Mouse (Mus musculus) neural tube, embryonic 11.5 days (tissue): ENCODE data around the gene BC049762. TPM values are rescaled to one million over a fixed set of nuclear protein-coding genes. Genes with fewer than 3 reads are reported as not detected.

Experiments
- ATAC-seq: fragments of 200-750 bp; cut with Nextera tagmentation; 2 replicates; pipeline ENCODE4 v1.8.0; 2017; ENCODE audit warnings: moderate number of reproducible peaks, mild to moderate bottlenecking, moderate TSS enrichment, moderate library complexity; ENCODE audit not compliant: insufficient read depth, low FRiP score, low TSS enrichment
- DNase-seq: peaks from one replicate; pipeline ENCODE4 v3.0.0-alpha.2; 2015; ENCODE audit warnings: low spot score
- H3K27ac ChIP-seq: fragments of 300-500 bp; sonication (generic); 2 replicates; pipeline ENCODE4 v1.5.1; 2014; ENCODE audit warnings: low read depth, mild to moderate bottlenecking, low read length
- H3K27me3 ChIP-seq: fragments of 300-500 bp; sonication (generic); 2 replicates; pipeline ENCODE4 v1.6.1; 2014; ENCODE audit warnings: mild to moderate bottlenecking, low read length, mixed read lengths; ENCODE audit not compliant: control insufficient read depth, insufficient read depth
- H3K36me3 ChIP-seq: fragments of 300-500 bp; sonication (generic); 2 replicates; pipeline ENCODE4 v1.6.1; 2014; ENCODE audit warnings: mild to moderate bottlenecking, low read length, moderate library complexity, mixed read lengths; ENCODE audit not compliant: control insufficient read depth, insufficient read depth
- H3K4me1 ChIP-seq: fragments of 300-500 bp; sonication (generic); 2 replicates; pipeline ENCODE4 v1.6.1; 2014; ENCODE audit warnings: low read length, mixed read lengths; ENCODE audit not compliant: control insufficient read depth, insufficient read depth
- H3K4me2 ChIP-seq: fragments of 300-500 bp; sonication (generic); 2 replicates; pipeline ENCODE4 v1.6.1; 2014; ENCODE audit warnings: low read depth, mild to moderate bottlenecking, moderate library complexity
- H3K4me3 ChIP-seq: fragments of 300-500 bp; sonication (generic); 2 replicates; pipeline ENCODE4 v1.5.1; 2014; ENCODE audit warnings: low read depth, low read length
- H3K9ac ChIP-seq: fragments of 300-500 bp; sonication (generic); 2 replicates; pipeline ENCODE4 v1.6.1; 2014; ENCODE audit warnings: mild to moderate bottlenecking, low read length
- H3K9me3 ChIP-seq: fragments of 300-500 bp; sonication (generic); 2 replicates; pipeline ENCODE4 v1.6.1; 2016; ENCODE audit warnings: low read length; ENCODE audit not compliant: control insufficient read depth
- WGBS: fragments of 180-500 bp; shearing (Covaris S2); extraction: QIAGEN DNeasy Blood & Tissue Kit; methylation state at CpG from one replicate; pipeline ENCODE4 v1.1.7; 2014; 5-methylcytosine and 5-hydroxymethylcytosine counted together
- polyA plus RNA-seq: library from polyadenylated mRNA; unstranded; fragments of >200 nt; fragmentation: Nextera tagmentation; extraction: Ambion mirVana; gene quantifications from 2 replicates; pipeline ENCODE4 v1.2.1, GENCODE M21; 2014

Gene BC049762
- polyA plus RNA-seq: 0.45 and 1.4 TPM in 2 replicates

- DNase-seq (peak; percentile 99), ATAC-seq (peak; percentile 95)
- no peaks in the 10 kb centered on the region for H3K27me3 ChIP-seq
- peak within 1 kb of the TSS; percentile 97 for H3K9ac ChIP-seq
- H3K9me3 ChIP-seq: no peaks in the 10 kb centered on the region
- 9% methylated on average over 57 of the region's 57 CpGs for WGBS
- peak within 1 kb of the TSS; percentile 74 for H3K4me2 ChIP-seq
- peak within 1 kb of the TSS; percentile 74 for H3K4me3 ChIP-seq
- peak within 1 kb of the TSS; percentile 87 for H3K27ac ChIP-seq
- H3K36me3 ChIP-seq: no peaks in the 10 kb centered on the region; the same call in 1 of the 2 replicates
- H3K4me1 ChIP-seq: peaks cover 6% of the 10 kb centered on the region
Measured at GRCm38 (mm10) chr11:51262342-51263285, at the start of gene BC049762. BC049762 (minus strand) TSS chr11:51263046.

GRCm38 (mm10) chr11:51311846-51312245 is 49.0 kb upstream of the BC049762 start:
- no peaks in the 10 kb centered on the region for H3K36me3 ChIP-seq
- ATAC-seq: no peak
- no peak for DNase-seq
- no peak overlapping the region for H3K4me3 ChIP-seq
- H3K4me1 ChIP-seq: no peaks in the 10 kb centered on the region
- H3K4me2 ChIP-seq: no peak overlapping the region
- no peaks in the 10 kb centered on the region for H3K9me3 ChIP-seq
- no peaks in the 10 kb centered on the region for H3K27me3 ChIP-seq
- 80% methylated on average over 8 of the region's 8 CpGs for WGBS
- H3K9ac ChIP-seq: no peak overlapping the region
- H3K27ac ChIP-seq: no peak overlapping the region

GRCm38 (mm10) chr11:51308306-51308705 is 45.5 kb upstream of the BC049762 start:
- Histone ChIP-seq H3K27me3 (no peaks in the 10 kb centered on the region), H3K9ac (no peak overlapping the region), H3K9me3 (no peaks in the 10 kb centered on the region), H3K4me1 (peaks cover 4% of the 10 kb centered on the region; the same call in 1 of the 2 replicates), H3K4me2 (no peak overlapping the region), H3K36me3 (no peaks in the 10 kb centered on the region), H3K27ac (no peak overlapping the region), H3K4me3 (no peak overlapping the region)
- 76% methylated on average over 5 of the region's 5 CpGs for WGBS
- DNase-seq (no peak), ATAC-seq (no peak)

GRCm38 (mm10) chr11:51303981-51304553 is 41.2 kb upstream of the BC049762 start:
- no peak for DNase-seq
- ATAC-seq: no peak
- no peaks in the 10 kb centered on the region for H3K27me3 ChIP-seq
- H3K4me3 ChIP-seq: no peak overlapping the region
- H3K9me3 ChIP-seq: no peaks in the 10 kb centered on the region
- H3K4me2 ChIP-seq: no peak overlapping the region
- H3K9ac ChIP-seq: no peak overlapping the region
- no peak overlapping the region for H3K27ac ChIP-seq
- 63% methylated on average over 12 of the region's 12 CpGs for WGBS
- no peaks in the 10 kb centered on the region for H3K36me3 ChIP-seq
- peaks cover 4% of the 10 kb centered on the region; the same call in 1 of the 2 replicates for H3K4me1 ChIP-seq

- no peaks in the 10 kb centered on the region for H3K9me3 ChIP-seq
- no peaks in the 10 kb centered on the region for H3K36me3 ChIP-seq
- H3K4me3 ChIP-seq: no peak overlapping the region
- H3K27ac ChIP-seq: no peak overlapping the region
- DNase-seq (no peak), ATAC-seq (no peak)
- no peaks in the 10 kb centered on the region for H3K27me3 ChIP-seq
- WGBS: 66% methylated on average over 5 of the region's 5 CpGs
- no peak overlapping the region for H3K4me2 ChIP-seq
- no peak overlapping the region for H3K9ac ChIP-seq
- H3K4me1 ChIP-seq: peaks cover 4% of the 10 kb centered on the region; the same call in 1 of the 2 replicates
Measured at GRCm38 (mm10) chr11:51302396-51302795, 39.5 kb upstream of the BC049762 start.

GRCm38 (mm10) chr11:51298691-51299090 is 35.8 kb upstream of the BC049762 start:
- Histone ChIP-seq H3K9ac (no peak overlapping the region), H3K4me1 (no peaks in the 10 kb centered on the region), H3K36me3 (no peaks in the 10 kb centered on the region), H3K4me3 (no peak overlapping the region), H3K27me3 (no peaks in the 10 kb centered on the region), H3K27ac (no peak overlapping the region), H3K9me3 (no peaks in the 10 kb centered on the region), H3K4me2 (no peak overlapping the region)
- DNase-seq: no peak
- ATAC-seq: no peak
- WGBS: 89% methylated on average over 4 of the region's 4 CpGs

- Histone ChIP-seq H3K36me3 (no peaks in the 10 kb centered on the region), H3K4me2 (no peak overlapping the region), H3K27me3 (no peaks in the 10 kb centered on the region), H3K27ac (no peak overlapping the region), H3K4me1 (no peaks in the 10 kb centered on the region), H3K9ac (no peak overlapping the region), H3K9me3 (no peaks in the 10 kb centered on the region), H3K4me3 (no peak overlapping the region)
- 91% methylated on average over 3 of the region's 3 CpGs for WGBS
- DNase-seq (no peak), ATAC-seq (no peak)
Measured at GRCm38 (mm10) chr11:51295742-51296141, 32.9 kb upstream of the BC049762 start.

GRCm38 (mm10) chr11:51293956-51294530 is 31.2 kb upstream of the BC049762 start:
- WGBS: 69% methylated on average over 2 of the region's 2 CpGs
- H3K36me3 ChIP-seq: no peaks in the 10 kb centered on the region
- H3K4me1 ChIP-seq: no peaks in the 10 kb centered on the region
- no peak overlapping the region for H3K27ac ChIP-seq
- no peak for DNase-seq
- no peak overlapping the region for H3K4me2 ChIP-seq
- no peak overlapping the region for H3K9ac ChIP-seq
- no peaks in the 10 kb centered on the region for H3K27me3 ChIP-seq
- no peak for ATAC-seq
- H3K4me3 ChIP-seq: no peak overlapping the region
- no peaks in the 10 kb centered on the region for H3K9me3 ChIP-seq
